Mouse (Mus musculus) liver, postnatal 0 days (tissue): Measurements from ENCODE around the gene Ackr2.

Experiments used
- CTCF ChIP-seq: sonication (generic); IDR thresholded peaks from 2 replicates; pipeline ENCODE4 v1.5.1; 2016; ENCODE audit warnings: antibody characterized with exemption, low read depth
- EP300 ChIP-seq: IDR thresholded peaks from 2 replicates; pipeline ENCODE4 v1.6.1; 2016; ENCODE audit warnings: antibody characterized with exemption, low read depth, mild to moderate bottlenecking

DNA sequence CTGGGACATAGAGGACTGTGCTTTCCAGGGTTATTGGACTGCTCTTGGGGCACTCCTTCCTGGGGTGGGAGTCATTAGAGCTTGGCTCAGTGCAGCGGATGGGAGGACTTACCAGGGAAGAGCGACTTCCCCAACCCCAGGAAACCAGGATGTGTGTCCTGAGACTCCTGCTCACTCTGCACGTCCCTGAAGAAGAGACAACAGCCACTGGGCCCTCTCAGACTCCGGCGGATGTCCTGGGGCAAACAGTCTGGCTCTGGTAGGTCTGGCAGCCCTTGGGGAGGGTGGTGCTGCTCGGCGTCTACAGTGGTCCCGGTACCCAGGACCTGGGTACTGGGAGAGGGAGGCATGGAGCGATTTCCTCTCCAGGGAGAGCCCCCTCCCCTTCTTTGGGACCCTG is at the start of gene Ackr2:
- TF ChIP-seq CTCF = no peak
- TF ChIP-seq EP300 = no peak
